Mouse (Mus musculus) embryonic facial prominence, embryonic 12.5 days (tissue): ENCODE results near the gene Mycl. TPM values are rescaled to one million over a fixed set of nuclear protein-coding genes. Genes with fewer than 3 reads are reported as not detected.

Experiments used
- ATAC-seq: fragments of 200-750 bp; cut with Nextera tagmentation; 2 replicates; pipeline ENCODE4 v1.8.0; 2017; ENCODE audit not compliant: insufficient number of reproducible peaks, insufficient read depth, low FRiP score, low TSS enrichment
- H3K27ac ChIP-seq: fragments of 300-500 bp; sonication (generic); 2 replicates; pipeline ENCODE4 v1.5.1; 2016; ENCODE audit warnings: mild to moderate bottlenecking
- H3K27me3 ChIP-seq: fragments of 300-500 bp; sonication (generic); 2 replicates; pipeline ENCODE4 v1.6.1; 2016; ENCODE audit warnings: mild to moderate bottlenecking, moderate library complexity
- H3K36me3 ChIP-seq: fragments of 300-500 bp; sonication (generic); 2 replicates; pipeline ENCODE4 v1.6.1; 2016; ENCODE audit warnings: mild to moderate bottlenecking
- H3K4me1 ChIP-seq: fragments of 300-500 bp; sonication (generic); 2 replicates; pipeline ENCODE4 v1.6.1; 2016
- H3K4me2 ChIP-seq: fragments of 300-500 bp; sonication (generic); replicated peaks from 2 replicates; pipeline ENCODE4 v1.6.1; 2016; ENCODE audit warnings: mild to moderate bottlenecking, moderate library complexity
- H3K4me3 ChIP-seq: fragments of 300-500 bp; sonication (generic); 2 replicates; pipeline ENCODE4 v1.5.1; 2016; ENCODE audit warnings: mild to moderate bottlenecking
- H3K9ac ChIP-seq: fragments of 300-500 bp; sonication (generic); 2 replicates; pipeline ENCODE4 v1.6.1; 2016; ENCODE audit warnings: mild to moderate bottlenecking, moderate library complexity
- H3K9me3 ChIP-seq: fragments of 300-500 bp; sonication (generic); 2 replicates; pipeline ENCODE4 v1.6.1; 2016; ENCODE audit warnings: mild to moderate bottlenecking, moderate library complexity
- WGBS: fragments of 180-500 bp; shearing (Covaris S2); methylation state at CpG from one replicate; pipeline ENCODE4 v1.1.7; 2016; 5-methylcytosine and 5-hydroxymethylcytosine counted together
- polyA plus RNA-seq: library from polyadenylated mRNA; unstranded; fragments of >200 nt; fragmentation: Nextera tagmentation; extraction: Ambion mirVana; gene quantifications from 2 replicates; pipeline ENCODE4 v1.2.1, GENCODE M21; 2016

Mycl gene
- polyA plus RNA-seq, 1 experiment from 2014 or later: 46.4 TPM

DNA sequence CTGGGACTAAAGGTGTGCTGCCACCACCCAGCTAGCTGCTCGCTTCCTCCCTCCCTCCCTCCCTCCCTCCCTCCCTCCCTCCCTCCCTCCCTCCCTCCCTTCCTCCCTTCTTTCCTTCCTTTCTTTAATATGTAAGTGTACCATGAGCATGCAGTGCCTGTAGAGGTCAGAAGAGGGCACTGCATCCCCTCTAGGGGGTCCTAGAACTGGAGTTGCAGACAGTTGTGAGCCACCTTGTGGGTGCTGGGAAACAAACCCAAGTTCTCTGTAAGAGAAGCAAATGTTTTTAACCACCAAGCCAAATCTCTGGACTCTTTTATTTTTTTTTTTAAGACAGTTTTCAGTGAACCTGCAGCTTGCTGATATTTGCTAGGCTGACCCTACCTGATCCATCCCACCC is 27.4 kb downstream of the Mycl start:
- peaks cover 31% of the 10 kb centered on the region for H3K36me3 ChIP-seq
- ATAC-seq: no peak

DNA sequence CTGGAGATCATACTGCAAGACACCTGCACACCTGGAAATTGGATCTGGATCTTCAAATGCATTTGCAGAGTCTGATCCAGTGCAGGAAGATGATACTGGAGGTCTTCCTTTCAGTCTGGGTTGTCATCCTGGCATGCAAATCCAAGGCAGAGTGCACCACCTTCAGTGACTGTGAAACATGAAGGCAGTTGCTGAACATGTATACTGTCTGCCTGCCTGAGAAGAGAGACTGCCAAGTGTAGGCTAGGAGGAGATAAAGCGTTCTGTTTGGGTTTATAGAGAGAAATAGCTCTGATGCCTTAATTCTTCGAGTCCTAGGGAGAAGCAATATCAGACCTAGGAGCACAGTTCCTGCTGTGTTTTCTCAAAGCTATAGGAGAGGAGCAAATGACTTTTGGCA is 30.0 kb downstream of the Mycl start:
- Histone ChIP-seq H3K9me3 (no peaks in the 10 kb centered on the region), H3K4me2 (no peak overlapping the region), H3K27me3 (no peaks in the 10 kb centered on the region), H3K36me3 (peaks cover 38% of the 10 kb centered on the region), H3K9ac (no peak overlapping the region), H3K27ac (no peak overlapping the region), H3K4me1 (no peaks in the 10 kb centered on the region), H3K4me3 (no peak overlapping the region)
- WGBS: 84% methylated on average over 2 of the region's 2 CpGs
- no peak for ATAC-seq

More for the DNA sequence above, 27.4 kb downstream of the Mycl start:
- no peak overlapping the region for H3K27ac ChIP-seq
- H3K4me3 ChIP-seq: no peak overlapping the region
- no peaks in the 10 kb centered on the region for H3K9me3 ChIP-seq
- no peak overlapping the region for H3K4me2 ChIP-seq
- 100% methylated on average over 1 of the region's 1 CpGs for WGBS
- peaks cover 14% of the 10 kb centered on the region for H3K4me1 ChIP-seq
- H3K9ac ChIP-seq: no peak overlapping the region
- no peaks in the 10 kb centered on the region for H3K27me3 ChIP-seq

DNA sequence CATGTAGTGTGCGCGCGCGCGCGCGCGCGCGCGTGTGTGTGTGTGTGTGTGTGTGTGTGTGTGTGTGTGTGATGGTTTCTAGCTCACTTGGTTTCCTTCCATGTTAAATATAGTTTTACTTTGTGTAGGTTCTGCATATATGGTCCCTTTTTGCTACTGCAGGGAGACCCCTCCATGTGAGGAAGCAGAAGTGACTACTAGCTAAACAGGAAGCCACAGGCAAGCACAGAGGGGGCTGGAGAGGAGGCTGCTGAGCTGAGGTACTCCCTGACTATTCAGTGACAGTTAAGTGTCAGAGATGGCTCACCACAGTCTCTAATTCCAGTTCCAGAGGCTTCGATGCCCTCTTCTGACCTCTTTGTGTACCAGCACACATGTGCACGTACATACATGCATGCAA is 30.7 kb downstream of the Mycl start:
- no peak overlapping the region for H3K9ac ChIP-seq
- no peak overlapping the region for H3K4me2 ChIP-seq
- H3K4me1 ChIP-seq: no peaks in the 10 kb centered on the region
- H3K9me3 ChIP-seq: no peaks in the 10 kb centered on the region
- no peak overlapping the region for H3K4me3 ChIP-seq
- H3K36me3 ChIP-seq: peaks cover 36% of the 10 kb centered on the region
- no peaks in the 10 kb centered on the region for H3K27me3 ChIP-seq
- 95% methylated on average over 13 of the region's 13 CpGs for WGBS
- no peak overlapping the region for H3K27ac ChIP-seq
- no peak for ATAC-seq

DNA sequence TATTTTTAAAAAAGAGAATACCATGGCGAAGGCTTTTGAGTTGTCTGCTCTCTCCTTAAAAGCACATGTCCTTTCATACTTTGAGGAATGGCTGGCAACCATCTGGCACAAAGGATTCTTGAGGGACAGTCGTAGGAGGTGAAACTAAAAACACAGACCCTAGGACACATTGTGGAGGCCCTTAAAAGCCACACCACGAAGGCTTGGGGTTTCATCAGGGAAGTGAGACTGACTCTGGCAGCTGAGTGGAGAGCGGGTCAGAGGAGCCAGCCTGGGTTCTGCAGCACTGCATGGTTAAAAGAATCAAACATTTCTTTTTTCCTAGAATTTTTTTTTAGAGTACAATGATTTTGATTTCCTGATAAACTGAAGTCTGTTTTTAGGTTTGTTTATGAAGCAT is 31.1 kb downstream of the Mycl start:
- Histone ChIP-seq H3K4me1 (no peaks in the 10 kb centered on the region), H3K4me2 (no peak overlapping the region), H3K9me3 (no peaks in the 10 kb centered on the region), H3K4me3 (no peak overlapping the region), H3K36me3 (peaks cover 36% of the 10 kb centered on the region), H3K27me3 (no peaks in the 10 kb centered on the region), H3K9ac (no peak overlapping the region), H3K27ac (no peak overlapping the region)
- ATAC-seq: no peak
- 86% methylated on average over 4 of the region's 4 CpGs for WGBS

DNA sequence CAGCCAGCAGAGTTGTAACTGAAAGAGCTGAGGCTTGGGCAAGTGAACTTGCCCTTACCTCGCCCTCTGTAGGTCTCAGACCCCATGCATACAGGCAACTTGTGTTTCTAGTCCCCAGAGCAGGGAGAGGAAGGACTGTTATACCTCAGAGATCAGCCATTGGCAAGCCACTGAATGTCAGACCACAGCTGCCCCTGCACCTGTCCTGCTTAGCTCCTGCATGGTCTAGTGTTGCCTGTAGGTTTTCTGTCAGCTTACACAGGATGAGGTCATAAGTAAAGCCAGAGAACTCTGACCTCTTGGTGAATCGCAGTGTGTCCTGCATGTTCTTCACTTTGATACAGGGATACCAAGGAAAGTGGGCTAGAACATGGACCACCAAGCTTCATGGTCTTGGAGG is 39.4 kb downstream of the Mycl start:
- Histone ChIP-seq H3K4me3 (no peak overlapping the region), H3K4me2 (no peak overlapping the region), H3K9me3 (no peaks in the 10 kb centered on the region), H3K9ac (no peak overlapping the region), H3K36me3 (peaks cover 39% of the 10 kb centered on the region), H3K4me1 (no peaks in the 10 kb centered on the region), H3K27me3 (no peaks in the 10 kb centered on the region), H3K27ac (no peak overlapping the region)
- no peak for ATAC-seq
- 95% methylated on average over 2 of the region's 2 CpGs for WGBS

DNA sequence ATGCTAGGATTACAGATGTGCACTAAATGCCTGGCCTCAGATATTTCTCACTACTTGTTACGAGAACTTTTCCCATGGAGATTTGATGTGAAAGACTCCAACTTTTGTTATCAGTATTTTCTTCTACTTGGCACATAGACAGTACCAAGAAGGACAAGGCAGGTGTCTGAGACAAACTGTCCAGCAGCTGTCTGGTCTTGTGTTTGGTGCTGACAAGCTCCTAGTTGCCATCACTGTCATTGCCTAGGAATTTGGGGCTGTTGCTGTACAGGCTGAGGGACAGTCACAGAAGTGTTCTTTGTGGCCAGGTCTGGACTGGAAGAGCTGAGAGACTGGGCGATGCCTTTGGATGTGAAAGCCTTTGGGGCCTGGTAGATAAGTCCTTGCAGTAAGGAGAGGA is 40.2 kb downstream of the Mycl start:
- no peaks in the 10 kb centered on the region for H3K9me3 ChIP-seq
- H3K4me1 ChIP-seq: no peaks in the 10 kb centered on the region
- H3K27me3 ChIP-seq: no peaks in the 10 kb centered on the region
- H3K4me2 ChIP-seq: no peak overlapping the region
- H3K9ac ChIP-seq: no peak overlapping the region
- WGBS: 96% methylated on average over 2 of the region's 2 CpGs
- ATAC-seq: no peak
- H3K4me3 ChIP-seq: no peak overlapping the region
- H3K36me3 ChIP-seq: peaks cover 43% of the 10 kb centered on the region
- H3K27ac ChIP-seq: no peak overlapping the region

DNA sequence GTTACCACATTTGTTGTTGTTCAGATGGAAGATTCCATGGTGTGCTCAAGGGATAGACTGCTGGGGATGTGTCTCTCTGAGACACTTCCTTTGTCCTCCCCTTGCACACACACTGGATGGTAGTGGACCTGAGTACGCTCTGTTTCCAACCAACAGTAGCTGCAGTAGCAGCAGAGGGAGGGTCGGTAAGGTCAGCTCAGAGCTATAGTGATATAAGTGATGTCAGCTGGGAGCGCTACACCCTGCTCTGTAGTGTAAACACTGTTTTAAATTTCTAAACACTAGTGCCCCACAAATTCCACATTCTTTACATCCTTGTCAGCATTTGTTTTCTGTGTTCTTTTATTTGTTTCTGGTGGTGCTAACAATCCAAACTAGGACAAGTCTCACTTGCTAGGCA is 41.3 kb downstream of the Mycl start:
- Histone ChIP-seq H3K27ac (no peak overlapping the region), H3K4me1 (no peaks in the 10 kb centered on the region), H3K4me3 (no peak overlapping the region), H3K4me2 (no peak overlapping the region), H3K27me3 (no peaks in the 10 kb centered on the region), H3K9me3 (no peaks in the 10 kb centered on the region), H3K9ac (no peak overlapping the region), H3K36me3 (peaks cover 40% of the 10 kb centered on the region)
- 63% methylated on average over 3 of the region's 3 CpGs for WGBS
- no peak for ATAC-seq

DNA sequence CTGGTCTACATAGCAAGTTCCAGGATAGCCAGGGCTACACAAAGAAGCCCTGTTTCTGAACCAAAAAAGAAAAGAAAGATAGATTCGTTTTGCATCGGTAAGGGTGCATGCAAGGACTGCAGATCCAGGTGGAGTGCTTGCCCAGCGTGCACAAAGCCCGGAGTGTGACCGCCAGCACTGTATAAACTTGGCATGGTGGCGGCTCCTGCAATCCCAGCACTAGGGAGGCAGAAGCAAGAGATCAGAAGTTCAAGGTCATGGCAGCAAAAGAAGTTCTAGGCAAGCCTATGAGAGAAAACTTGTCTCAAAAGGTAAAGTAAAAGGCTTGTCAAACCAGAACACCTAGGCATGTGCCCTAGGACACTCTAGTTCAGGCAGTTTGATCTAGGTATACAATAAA is 45.7 kb downstream of the Mycl start:
- Histone ChIP-seq H3K4me1 (no peaks in the 10 kb centered on the region), H3K27me3 (no peaks in the 10 kb centered on the region), H3K9ac (no peak overlapping the region), H3K36me3 (peaks cover 42% of the 10 kb centered on the region), H3K9me3 (no peaks in the 10 kb centered on the region), H3K4me2 (no peak overlapping the region), H3K4me3 (no peak overlapping the region), H3K27ac (no peak overlapping the region)
- WGBS: 90% methylated on average over 6 of the region's 6 CpGs
- no peak for ATAC-seq

DNA sequence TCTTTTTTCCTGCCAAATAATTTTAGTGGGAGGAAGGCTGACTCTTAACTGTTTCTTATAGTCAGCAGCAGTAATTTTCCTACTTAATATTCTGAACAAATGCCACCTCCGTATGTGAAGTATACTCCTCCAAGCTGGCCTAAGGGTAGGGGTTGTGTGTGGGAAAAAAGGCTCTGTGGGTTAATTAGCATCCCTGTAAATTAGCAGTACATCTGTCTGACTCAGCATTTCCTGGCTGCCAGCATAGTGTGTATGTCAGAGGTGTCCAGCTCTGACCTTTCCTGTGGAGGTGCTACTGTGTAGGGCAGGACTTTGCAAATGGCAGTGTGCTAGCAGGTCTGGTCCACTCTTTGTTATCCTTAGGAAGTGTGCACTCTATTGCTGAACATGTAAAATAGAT is 48.4 kb downstream of the Mycl start:
- Histone ChIP-seq H3K9me3 (no peaks in the 10 kb centered on the region), H3K27me3 (no peaks in the 10 kb centered on the region), H3K4me3 (no peak overlapping the region), H3K4me1 (no peaks in the 10 kb centered on the region), H3K9ac (no peak overlapping the region), H3K4me2 (no peak overlapping the region), H3K36me3 (peaks cover 59% of the 10 kb centered on the region), H3K27ac (no peak overlapping the region)
- 88% methylated on average over 1 of the region's 1 CpGs for WGBS
- no peak for ATAC-seq

DNA sequence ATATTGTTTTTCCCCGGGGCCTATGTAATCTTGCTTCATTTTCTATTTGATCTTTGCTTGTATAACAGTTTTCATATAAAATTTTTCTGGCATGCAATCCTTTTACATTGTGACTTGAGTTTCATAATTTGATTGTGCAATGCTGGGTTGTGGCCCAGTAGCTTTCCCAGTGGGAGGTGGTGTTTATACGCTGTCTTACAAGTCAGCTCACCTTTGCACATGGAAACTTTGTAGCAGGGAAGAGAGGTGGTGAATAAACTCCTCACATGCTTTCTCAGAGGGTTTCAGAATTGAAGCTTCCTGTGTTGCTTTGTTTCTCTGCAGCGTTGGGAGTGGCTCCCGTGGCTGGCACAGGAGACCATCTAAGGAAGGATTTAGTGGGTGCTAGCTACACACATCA is 49.4 kb downstream of the Mycl start:
- WGBS: 86% methylated on average over 4 of the region's 4 CpGs
- Histone ChIP-seq H3K4me2 (no peak overlapping the region), H3K4me1 (no peaks in the 10 kb centered on the region), H3K9me3 (no peaks in the 10 kb centered on the region), H3K27me3 (no peaks in the 10 kb centered on the region), H3K4me3 (no peak overlapping the region), H3K9ac (no peak overlapping the region), H3K36me3 (peaks cover 59% of the 10 kb centered on the region), H3K27ac (0 out of 2 replicates have a peak overlapping the region, but pooled peaks have one; percentile 11)
- ATAC-seq: no peak

DNA sequence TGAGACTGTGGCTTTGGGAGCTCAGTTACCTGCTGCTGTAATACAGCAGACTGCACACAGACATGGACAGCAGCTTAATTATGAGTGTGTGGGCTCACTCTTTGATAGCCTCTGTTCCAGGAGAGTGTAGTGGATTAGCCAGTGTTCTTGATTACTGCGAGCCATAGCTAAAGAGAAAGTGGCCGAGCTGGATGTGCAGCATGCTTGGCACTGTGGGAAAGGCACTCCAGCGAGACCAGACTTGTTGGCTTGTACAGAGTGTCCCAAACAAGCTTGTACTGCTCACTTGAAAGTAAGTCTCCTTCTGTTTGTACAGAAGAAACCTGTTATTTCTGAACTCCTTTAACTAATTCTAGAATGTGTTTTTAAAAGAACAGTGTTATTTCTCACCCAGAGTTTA is 50.8 kb downstream of the Mycl start:
- Histone ChIP-seq H3K27ac (peak overlapping the region; percentile 69; the same call in 1 of the 2 replicates), H3K36me3 (peaks cover 51% of the 10 kb centered on the region), H3K4me3 (no peak overlapping the region), H3K4me1 (peaks cover 14% of the 10 kb centered on the region), H3K27me3 (no peaks in the 10 kb centered on the region), H3K9ac (no peak overlapping the region), H3K4me2 (no peak overlapping the region), H3K9me3 (no peaks in the 10 kb centered on the region)
- 0 out of 2 replicates have a peak, but pooled peaks have one; percentile 39 for ATAC-seq
- 78% methylated on average over 3 of the region's 3 CpGs for WGBS

DNA sequence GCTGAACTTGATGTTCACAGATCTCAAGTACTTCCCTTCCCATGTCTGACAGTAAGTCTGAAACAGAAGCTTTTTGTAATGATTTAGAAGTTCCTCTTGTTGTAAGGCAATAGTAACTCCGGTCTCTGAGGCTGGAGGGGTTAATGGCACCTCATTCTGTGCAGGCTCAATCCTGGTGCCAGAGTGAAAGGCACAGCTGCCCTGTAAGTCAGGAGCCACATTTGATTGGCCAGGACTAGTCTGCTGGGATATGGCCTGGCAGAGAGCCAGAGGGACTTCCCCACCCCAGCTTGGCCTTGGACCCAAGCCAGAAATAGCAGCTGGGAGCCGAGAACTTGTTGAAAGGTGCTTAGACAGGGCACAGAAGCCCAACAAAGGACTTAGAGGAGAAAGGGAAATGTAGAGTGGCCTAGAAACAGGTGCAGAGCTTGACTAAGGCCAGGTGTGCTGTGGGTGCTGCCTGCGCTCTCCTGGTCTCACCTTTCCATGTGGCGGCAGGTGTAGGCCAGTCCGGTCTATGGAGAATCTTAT is 55.3 kb downstream of the Mycl start:
- no peak overlapping the region for H3K9ac ChIP-seq

More for the DNA sequence above, 55.3 kb downstream of the Mycl start:
- Histone ChIP-seq H3K36me3 (peaks cover 63% of the 10 kb centered on the region), H3K4me2 (no peak overlapping the region), H3K4me3 (no peak overlapping the region), H3K4me1 (peaks cover 14% of the 10 kb centered on the region), H3K27me3 (no peaks in the 10 kb centered on the region), H3K27ac (peak overlapping the region; percentile 12; the same call in 1 of the 2 replicates), H3K9me3 (no peaks in the 10 kb centered on the region)
- 66% methylated on average over 5 of the region's 5 CpGs for WGBS
- peak; percentile 81 for ATAC-seq
